Mouse (Mus musculus) CH12.LX (cell line): ENCODE results near the gene Chaf1a. TPM values are rescaled to one million over a fixed set of nuclear protein-coding genes. Genes with fewer than 3 reads are reported as not detected.

Experiments
- DNase-seq: peaks from one replicate; pipeline ENCODE4 v3.0.0-alpha.2; 2013; ENCODE audit errors: extremely low read depth
- H3K27ac ChIP-seq: 2 replicates; pipeline ENCODE4 v1.5.1; 2012; ENCODE audit warnings: low read depth, mild to moderate bottlenecking, control low read depth, moderate library complexity; ENCODE audit not compliant: insufficient read depth
- H3K27me3 ChIP-seq: replicated peaks from 2 replicates; pipeline ENCODE3; 2012; ENCODE audit warnings: inconsistent platforms
- H3K36me3 ChIP-seq, 2 experiments: replicated peaks in 1 of 2; 2 replicates each; pipeline versions ENCODE3 to v1.6.1; 2012; ENCODE audit warnings: inconsistent platforms in 1 of 2, low read length in 1 of 2, mild to moderate bottlenecking in 1 of 2, mixed read lengths in 1 of 2, moderate library complexity in 1 of 2; ENCODE audit not compliant: control insufficient read depth in 1 of 2, insufficient read depth in 1 of 2
- H3K4me1 ChIP-seq, 2 experiments: 2 replicates each; pipeline ENCODE4 v1.6.1; 2012; ENCODE audit warnings: inconsistent platforms in 1 of 2, moderate library complexity in 1 of 2; ENCODE audit not compliant: insufficient read depth in 2 of 2, control insufficient read depth in 1 of 2
- H3K4me2 ChIP-seq: 2 replicates; pipeline ENCODE4 v1.6.1; 2012; ENCODE audit warnings: low read depth, mild to moderate bottlenecking, control low read depth; ENCODE audit not compliant: poor library complexity, insufficient read depth, severe bottlenecking
- H3K4me3 ChIP-seq, 3 experiments: fragments of 150-350 bp in 1 of 3; sonication (generic) in 1 of 3; replicated peaks in 1 of 3; 2 replicates each; pipeline versions ENCODE3 to v1.5.1; 2011 to 2012; ENCODE audit warnings: low read depth in 2 of 3, low read length in 2 of 3, mild to moderate bottlenecking in 2 of 3, moderate library complexity in 2 of 3, control low read depth in 1 of 3, improper control_type of control experiment in 1 of 3, inconsistent platforms in 1 of 3, mixed read lengths in 1 of 3; ENCODE audit not compliant: poor library complexity in 1 of 3
- H3K79me2 ChIP-seq: replicated peaks from 2 replicates; pipeline ENCODE4 v1.6.1; 2012; ENCODE audit warnings: mild to moderate bottlenecking, moderate library complexity; ENCODE audit not compliant: control insufficient read depth, poor library complexity, insufficient read depth, severe bottlenecking; ENCODE audit errors: extremely low read depth
- H3K9ac ChIP-seq: 2 replicates; pipeline ENCODE4 v1.6.1; 2012; ENCODE audit warnings: low read depth, mild to moderate bottlenecking, control low read depth, moderate library complexity; ENCODE audit not compliant: insufficient read depth
- H3K9me3 ChIP-seq: replicated peaks from 2 replicates; pipeline ENCODE3; 2012; ENCODE audit warnings: low read length, inconsistent platforms, mixed read lengths
- E2F4 ChIP-seq: IDR thresholded peaks from 2 replicates; pipeline ENCODE4 v1.6.1; 2011; ENCODE audit warnings: low read depth, low read length, improper control_type of control experiment; ENCODE audit not compliant: insufficient replicate concordance
- EP300 ChIP-seq: IDR thresholded peaks from 2 replicates; pipeline ENCODE4 v1.6.1; 2011; ENCODE audit warnings: low read length, improper control_type of control experiment
- ETS1 ChIP-seq: conservative IDR thresholded peaks from 2 replicates; pipeline ENCODE4 v1.6.1; 2012; ENCODE audit warnings: low read depth, mild to moderate bottlenecking, inconsistent platforms, low read length, improper control_type of control experiment, moderate library complexity
- HCFC1 ChIP-seq: IDR thresholded peaks from 2 replicates; pipeline ENCODE4 v1.6.1; 2012; ENCODE audit warnings: low read depth, mild to moderate bottlenecking, inconsistent platforms, low read length, improper control_type of control experiment
- JUND ChIP-seq: conservative IDR thresholded peaks from 2 replicates; pipeline ENCODE4 v1.6.1; 2011; ENCODE audit warnings: low read depth, low read length, improper control_type of control experiment
- MEF2A ChIP-seq: IDR thresholded peaks from 2 replicates; pipeline ENCODE4 v1.6.1; 2014; ENCODE audit warnings: low read depth, mild to moderate bottlenecking, inconsistent platforms, low read length, improper control_type of control experiment, borderline replicate concordance
- MYC ChIP-seq: IDR thresholded peaks from 2 replicates; pipeline ENCODE4 v1.6.1; 2011; ENCODE audit warnings: low read depth, mild to moderate bottlenecking, improper control_type of control experiment, low read length
- POLR2A ChIP-seq: IDR thresholded peaks from 2 replicates; pipeline ENCODE4 v1.6.1; 2011; ENCODE audit warnings: low read depth, mild to moderate bottlenecking, improper control_type of control experiment, low read length
- RAD21 ChIP-seq: IDR thresholded peaks from 2 replicates; pipeline ENCODE4 v1.6.1; 2011; ENCODE audit warnings: low read depth, mild to moderate bottlenecking, low read length, improper control_type of control experiment, moderate library complexity
- RCOR1 ChIP-seq: conservative IDR thresholded peaks from 2 replicates; pipeline ENCODE4 v1.6.1; 2012; ENCODE audit warnings: low read depth, mild to moderate bottlenecking, inconsistent platforms, low read length, improper control_type of control experiment
- SMC3 ChIP-seq: IDR thresholded peaks from 2 replicates; pipeline ENCODE4 v1.6.1; 2011; ENCODE audit warnings: low read depth, low read length, improper control_type of control experiment
- TBP ChIP-seq: conservative IDR thresholded peaks from 2 replicates; pipeline ENCODE4 v1.6.1; 2011; ENCODE audit warnings: low read depth, low read length, improper control_type of control experiment
- TCF12 ChIP-seq: IDR thresholded peaks from 2 replicates; pipeline ENCODE4 v1.6.1; 2014; ENCODE audit warnings: low read depth, mild to moderate bottlenecking, inconsistent platforms, low read length, improper control_type of control experiment
- UBTF ChIP-seq: IDR thresholded peaks from 2 replicates; pipeline ENCODE4 v1.6.1; 2012; ENCODE audit warnings: low read depth, mild to moderate bottlenecking, inconsistent platforms, low read length, improper control_type of control experiment, moderate library complexity
- USF1 ChIP-seq: IDR thresholded peaks from 2 replicates; pipeline ENCODE4 v1.6.1; 2014; ENCODE audit warnings: low read depth, mild to moderate bottlenecking, inconsistent platforms, low read length, improper control_type of control experiment
- USF2 ChIP-seq: conservative IDR thresholded peaks from 2 replicates; pipeline ENCODE4 v1.6.1; 2011; ENCODE audit warnings: low read depth, low read length, improper control_type of control experiment
- ZC3H11A ChIP-seq: IDR thresholded peaks from 2 replicates; pipeline ENCODE4 v1.6.1; 2012; ENCODE audit warnings: low read depth, mild to moderate bottlenecking, inconsistent platforms, low read length, improper control_type of control experiment
- ZMIZ1 ChIP-seq: IDR thresholded peaks from 2 replicates; pipeline ENCODE4 v1.6.1; 2012; ENCODE audit warnings: low read depth, mild to moderate bottlenecking, inconsistent platforms, low read length, improper control_type of control experiment
- ZNF384 ChIP-seq: IDR thresholded peaks from 2 replicates; pipeline ENCODE4 v1.6.1; 2012; ENCODE audit warnings: low read depth, low read length, improper control_type of control experiment, inconsistent platforms
- dilution Hi-C: fragments of 300-500 bp; cut with MboI; formaldehyde crosslinking; loops from 2 replicates; pipeline ENCODE4 v1.14.3; 2020; ENCODE audit warnings: low sequenced_read_pairs; ENCODE audit not compliant: extremely low pct_unique_long_range_greater_than_20kb, extremely low pct_ligation_motif_present
- in situ Hi-C: fragments of 300-500 bp; cut with MboI; formaldehyde crosslinking; loops from 3 replicates; pipeline ENCODE4 v1.14.3; 2019; ENCODE audit warnings: low sequenced_read_pairs, low pct_ligation_motif_present, low pct_unique_long_range_greater_than_20kb, mixed read lengths
- polyA plus RNA-seq: library from polyadenylated mRNA; unstranded; fragments of >175 nt; gene quantifications from 2 replicates; pipeline ENCODE4 v1.2.1, GENCODE M21; 2012; ENCODE audit warnings: low read depth; ENCODE audit not compliant: insufficient read length
- total RNA-seq, 2 experiments: library from RNA; depleted of rRNA; stranded (reverse); fragments of 300-350 nt in 1 of 2; fragments of >200 nt in 1 of 2; gene quantifications; 2 replicates each; pipeline ENCODE4 v1.2.3; 2012 to 2014

Gene Chaf1a
- total and polyA plus RNA-seq, 3 experiments: 18.4 to 97.1 (median 39.3) TPM

- Histone ChIP-seq H3K79me2 (no peaks in the 10 kb centered on the region), H3K4me3 (no peak overlapping the region), H3K27ac (no peak overlapping the region), H3K4me2 (no peak overlapping the region), H3K9me3 (no peaks in the 10 kb centered on the region), H3K4me1 (no peaks in the 10 kb centered on the region)
- in situ Hi-C loops: no loop called here
- DNase-seq: no peak
- TF ChIP-seq UBTF (no peak), RAD21 (no peak), ZMIZ1 (no peak), TBP (no peak)
- TF ChIP-seq, all 38 proteins: peak for 0
- dilution Hi-C loops: no loop called here
- no peaks in the 10 kb centered on the region for H3K27me3 ChIP-seq
- peaks cover 66 to 72% of the 10 kb centered on the region in 2 experiments for H3K36me3 ChIP-seq
- H3K9ac ChIP-seq: no peak overlapping the region
Observed at GRCm38 (mm10) chr17:56102158-56102557, 61.9 kb downstream of the Chaf1a start.

GRCm38 (mm10) chr17:56102927-56103326 lies 62.7 kb downstream of the Chaf1a start:
- peaks cover 58 to 72% of the 10 kb centered on the region in 2 experiments for H3K36me3 ChIP-seq
- no peak overlapping the region for H3K9ac ChIP-seq
- 0 out of 4 replicates have a peak, but pooled peaks cover 0 to 2% of the 10 kb centered on the region in 2 experiments for H3K4me1 ChIP-seq
- H3K4me3 ChIP-seq: no peak overlapping the region
- H3K27me3 ChIP-seq: no peaks in the 10 kb centered on the region
- DNase-seq: no peak
- H3K9me3 ChIP-seq: no peaks in the 10 kb centered on the region
- no peak overlapping the region for H3K4me2 ChIP-seq
- in situ Hi-C loops (no loop called here), dilution Hi-C loops (no loop called here)
- no peak overlapping the region for H3K27ac ChIP-seq
- TF ChIP-seq RAD21 (no peak), SMC3 (no peak), POLR2A (no peak), RCOR1 (no peak), USF2 (no peak), ZC3H11A (no peak), JUND (no peak), EP300 (no peak), HCFC1 (no peak), TBP (no peak), E2F4 (no peak), USF1 (no peak), ETS1 (no peak), TCF12 (no peak), UBTF (no peak), MEF2A (no peak), MYC (no peak), ZNF384 (no peak), ZMIZ1 (no peak)
- H3K79me2 ChIP-seq: no peaks in the 10 kb centered on the region
